9 mouse cellular contexts compared by ENCODE assay signal in the genomic region with DNA sequence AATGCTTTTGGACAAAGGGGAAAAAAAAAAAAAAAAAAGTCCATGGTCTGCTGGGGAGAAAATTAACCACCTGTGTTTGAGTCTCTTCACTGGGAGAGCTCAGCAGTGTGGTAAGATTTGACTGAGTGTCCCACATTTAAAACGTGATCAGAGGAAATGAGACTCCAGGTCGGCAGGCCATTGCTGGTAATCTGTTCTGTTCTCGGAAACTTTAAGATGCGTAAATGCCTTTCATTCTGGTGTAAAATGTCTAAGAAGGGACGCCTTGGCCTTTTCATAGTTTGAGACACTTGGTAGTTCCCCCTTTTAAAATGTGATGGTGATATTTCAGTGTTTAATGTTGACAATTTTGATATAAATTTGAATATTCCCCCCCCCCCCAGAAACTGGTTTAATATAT. TPM values are rescaled to one million over a fixed set of nuclear protein-coding genes. Genes with fewer than 3 reads are reported as not detected.
DNase-seq lines count a peak whose midpoint lies in the region; ATAC-seq lines count a peak whose summit lies in the region.
"Had no signal": no experiment of that assay in that cellular context is flagged by ENCODE, and none has a peak within 500 bp of the region (broad histone marks: within the 10 kb centered on the region; RNA-seq: fewer than 3 reads in every experiment).

No protein-coding gene starts in this region.

- no peak for ATAC-seq in hindbrain, embryonic 16.5 days
- no peak for ATAC-seq in neural tube, embryonic 12.5 days (ENCODE audit: low FRiP score, low read depth)
- ATAC-seq in neural tube, embryonic 15.5 days (ENCODE audit: low FRiP score) = no peak
- ATAC-seq in forebrain, embryonic 13.5 days = no peak

- peaks cover 48% of the 10 kb centered on the region for H3K4me1 ChIP-seq in hindbrain, embryonic 10.5 days (replicated peaks)
- peaks cover 16% of the 10 kb centered on the region for H3K4me1 ChIP-seq in hindbrain, embryonic 16.5 days (ENCODE audit: control insufficient read depth, insufficient read depth, low read depth, low read length)
- peaks cover 31% of the 10 kb centered on the region for H3K4me1 ChIP-seq in neural tube, embryonic 12.5 days
- H3K4me1 ChIP-seq in neural tube, embryonic 15.5 days = peaks cover 37% of the 10 kb centered on the region
- H3K4me1 ChIP-seq in forebrain, embryonic 13.5 days = peaks cover 35% of the 10 kb centered on the region

- 14% methylated on average over 5 of the region's 5 CpGs for WGBS in hindbrain, embryonic 10.5 days
- WGBS in hindbrain, embryonic 16.5 days = 12% methylated on average over 5 of the region's 5 CpGs
- WGBS in neural tube, embryonic 12.5 days = 7% methylated on average over 5 of the region's 5 CpGs
- WGBS in neural tube, embryonic 15.5 days = 14% methylated on average over 5 of the region's 5 CpGs
- 6% methylated on average over 5 of the region's 5 CpGs for WGBS in forebrain, embryonic 13.5 days

- intact Hi-C loops in gastrocnemius, postnatal 36 days (cut with DNase I) = no loop called here

- H3K9ac ChIP-seq in hindbrain, embryonic 16.5 days (ENCODE audit: low read depth, low read length) = no peak overlapping the region
- H3K9ac ChIP-seq in neural tube, embryonic 12.5 days = no peak overlapping the region
- no peak overlapping the region for H3K9ac ChIP-seq in neural tube, embryonic 15.5 days (replicated peaks)
- no peak overlapping the region for H3K9ac ChIP-seq in forebrain, embryonic 13.5 days
- H3K9ac ChIP-seq: liver, embryonic 13.5 days had no signal

- H3K27me3 ChIP-seq in hindbrain, embryonic 10.5 days (ENCODE audit: insufficient read depth, poor library complexity, severe bottlenecking) = no peaks in the 10 kb centered on the region
- no peaks in the 10 kb centered on the region for H3K27me3 ChIP-seq in hindbrain, embryonic 16.5 days (replicated peaks; ENCODE audit: control insufficient read depth, insufficient read depth, low read length)
- H3K27me3 ChIP-seq in neural tube, embryonic 12.5 days (replicated peaks) = no peaks in the 10 kb centered on the region
- no peaks in the 10 kb centered on the region for H3K27me3 ChIP-seq in neural tube, embryonic 15.5 days (replicated peaks)
- H3K27me3 ChIP-seq in forebrain, embryonic 13.5 days = no peaks in the 10 kb centered on the region
- H3K27me3 ChIP-seq in splenic B cell, adult 2 months (ENCODE audit: control insufficient read depth, insufficient read depth, low read length, poor library complexity, severe bottlenecking) = no peaks in the 10 kb centered on the region; the same call in 1 of the 2 replicates
- H3K27me3 ChIP-seq: liver, embryonic 13.5 days had no signal

- no peak overlapping the region for H3K4me2 ChIP-seq in hindbrain, embryonic 16.5 days (ENCODE audit: low read length)
- H3K4me2 ChIP-seq in neural tube, embryonic 12.5 days (replicated peaks) = peak overlapping the region; percentile 12; the same call in 1 of the 2 replicates
- no peak overlapping the region for H3K4me2 ChIP-seq in neural tube, embryonic 15.5 days
- H3K4me2 ChIP-seq in forebrain, embryonic 13.5 days = peak overlapping the region; percentile 8; the same call in 1 of the 2 replicates
- H3K4me2 ChIP-seq: liver, embryonic 13.5 days had no signal

- DNase-seq in hindbrain, embryonic 10.5 days (ENCODE audit: low spot score) = no peak
- DNase-seq in splenic B cell, adult 2 months (ENCODE audit: low read depth, low spot score) = peak; percentile 48
- no peak for DNase-seq in spleen, adult 12 weeks (ENCODE audit: low spot score)
- DNase-seq in gastrocnemius, postnatal 36 days = no peak
- DNase-seq: liver, embryonic 13.5 days had no signal

- no peaks in the 10 kb centered on the region for H3K36me3 ChIP-seq in hindbrain, embryonic 10.5 days
- H3K36me3 ChIP-seq in hindbrain, embryonic 16.5 days (ENCODE audit: control insufficient read depth, insufficient read depth, low read length) = no peaks in the 10 kb centered on the region
- no peaks in the 10 kb centered on the region for H3K36me3 ChIP-seq in neural tube, embryonic 12.5 days
- H3K36me3 ChIP-seq in neural tube, embryonic 15.5 days = no peaks in the 10 kb centered on the region
- no peaks in the 10 kb centered on the region for H3K36me3 ChIP-seq in forebrain, embryonic 13.5 days (ENCODE audit: poor library complexity, severe bottlenecking)
- H3K36me3 ChIP-seq in splenic B cell, adult 2 months (ENCODE audit: control insufficient read depth, insufficient read depth, low read length, poor library complexity, severe bottlenecking) = no peaks in the 10 kb centered on the region
- H3K36me3 ChIP-seq: liver, embryonic 13.5 days had no signal

- H3K4me3 ChIP-seq in hindbrain, embryonic 10.5 days = peak overlapping the region; percentile 31
- no peak overlapping the region for H3K4me3 ChIP-seq in hindbrain, embryonic 16.5 days (ENCODE audit: low read length)
- no peak overlapping the region for H3K4me3 ChIP-seq in neural tube, embryonic 12.5 days
- H3K4me3 ChIP-seq in neural tube, embryonic 15.5 days (replicated peaks) = no peak overlapping the region
- no peak overlapping the region for H3K4me3 ChIP-seq in forebrain, embryonic 13.5 days
- H3K4me3 ChIP-seq: liver, embryonic 13.5 days had no signal

- no peaks in the 10 kb centered on the region for H3K9me3 ChIP-seq in hindbrain, embryonic 10.5 days
- no peaks in the 10 kb centered on the region for H3K9me3 ChIP-seq in hindbrain, embryonic 16.5 days (ENCODE audit: control insufficient read depth, low read length)
- no peaks in the 10 kb centered on the region for H3K9me3 ChIP-seq in neural tube, embryonic 12.5 days
- no peaks in the 10 kb centered on the region for H3K9me3 ChIP-seq in neural tube, embryonic 15.5 days (replicated peaks)
- no peaks in the 10 kb centered on the region for H3K9me3 ChIP-seq in forebrain, embryonic 13.5 days (replicated peaks)
- H3K9me3 ChIP-seq: liver, embryonic 13.5 days had no signal

- peak overlapping the region; percentile 87 for H3K27ac ChIP-seq in hindbrain, embryonic 10.5 days
- H3K27ac ChIP-seq in hindbrain, embryonic 16.5 days (ENCODE audit: low read depth, low read length) = no peak overlapping the region
- no peak overlapping the region for H3K27ac ChIP-seq in neural tube, embryonic 12.5 days
- no peak overlapping the region for H3K27ac ChIP-seq in neural tube, embryonic 15.5 days (replicated peaks)
- peak overlapping the region; percentile 21; the same call in 1 of the 2 replicates for H3K27ac ChIP-seq in forebrain, embryonic 13.5 days
- H3K27ac ChIP-seq: liver, embryonic 13.5 days had no signal

RNA-seq across cellular contexts. Expression of a gene that starts 7.8 kb away (rescaled TPM):
- polyA plus RNA-seq in hindbrain, embryonic 10.5 days (2016; fragmentation: Nextera tagmentation; extraction: Ambion mirVana) = 14.6 and 16.6 TPM in 2 replicates
- polyA plus RNA-seq in hindbrain, embryonic 16.5 days (2015; fragmentation: Nextera tagmentation; extraction: Ambion mirVana) = 11.6 and 14.5 TPM in 2 replicates
- polyA plus RNA-seq in neural tube, embryonic 12.5 days (2016; fragmentation: Nextera tagmentation; extraction: Ambion mirVana) = 14.4 and 15.4 TPM in 2 replicates
- polyA plus RNA-seq in neural tube, embryonic 15.5 days (2015; fragmentation: Nextera tagmentation; extraction: Ambion mirVana) = 13.3 and 14.6 TPM in 2 replicates
- polyA plus RNA-seq in forebrain, embryonic 13.5 days (2015; fragmentation: Nextera tagmentation; extraction: Ambion mirVana) = 9.1 and 9.7 TPM in 2 replicates
- 10 to 100 TPM; 13.5 to 13.9 TPM for total RNA-seq in gastrocnemius, postnatal 36 days (2021)

Comparison
In these comparisons a context has a peak if more than half of its experiments do, and no peak if none do; other contexts are left out.
1. H3K27ac ChIP-seq: peak in hindbrain, embryonic 10.5 days (single experiment) and forebrain, embryonic 13.5 days (single experiment); none in hindbrain, embryonic 16.5 days (single experiment), neural tube, embryonic 12.5 days (single experiment) and neural tube, embryonic 15.5 days (single experiment).
2. H3K4me2 ChIP-seq: peak in neural tube, embryonic 12.5 days (single experiment) and forebrain, embryonic 13.5 days (single experiment); none in hindbrain, embryonic 16.5 days (single experiment) and neural tube, embryonic 15.5 days (single experiment).